Mouse (Mus musculus) G1E (cell line): ENCODE results near the gene Tent4a. TPM values are rescaled to one million over a fixed set of nuclear protein-coding genes. Genes with fewer than 3 reads are reported as not detected.
"Not testable (repeated sequence)": the region's sequence is repeated elsewhere in the genome, so short reads cannot be mapped to it uniquely, and the experiment has no call there.

Experiments
- ATAC-seq: 2 replicates; pipeline ENCODE4 v1.8.0; 2016; ENCODE audit warnings: mild to moderate bottlenecking; ENCODE audit not compliant: insufficient number of reproducible peaks, poor library complexity, low FRiP score, severe bottlenecking; ENCODE audit errors: extremely low read depth
- DNase-seq: peaks from one replicate; pipeline ENCODE4 v3.0.0; 2012; ENCODE audit warnings: low spot score
- H3K27me3 ChIP-seq: 2 replicates; pipeline ENCODE4 v1.6.1; 2012; ENCODE audit warnings: mild to moderate bottlenecking, low read length, inconsistent platforms; ENCODE audit not compliant: insufficient read depth
- H3K36me3 ChIP-seq: replicated peaks from 2 replicates; pipeline ENCODE3; 2012; ENCODE audit warnings: mild to moderate bottlenecking, inconsistent platforms
- H3K4me1 ChIP-seq: 2 replicates; pipeline ENCODE4 v1.6.1; 2012; ENCODE audit warnings: low read depth, low read length, inconsistent platforms, mixed read lengths; ENCODE audit not compliant: insufficient read depth
- H3K4me3 ChIP-seq: 2 replicates; pipeline ENCODE4 v1.5.1; 2012; ENCODE audit warnings: low read depth, mild to moderate bottlenecking, inconsistent platforms, low read length, moderate library complexity, mixed read lengths
- H3K9me3 ChIP-seq: replicated peaks from 2 replicates; pipeline ENCODE4 v1.6.1; 2012; ENCODE audit warnings: inconsistent platforms
- CTCF ChIP-seq: IDR thresholded peaks from 2 replicates; pipeline ENCODE4 v1.5.1; 2012; ENCODE audit warnings: low read depth, low read length, inconsistent platforms, mixed read lengths
- GATA1 ChIP-seq: IDR thresholded peaks from 2 replicates; pipeline ENCODE4 v1.6.1; 2012; ENCODE audit warnings: borderline replicate concordance, low read length, inconsistent platforms, mixed read lengths
- GATA2 ChIP-seq: IDR thresholded peaks from 2 replicates; pipeline ENCODE4 v1.6.1; 2012; ENCODE audit warnings: low read depth, low read length, inconsistent platforms, borderline replicate concordance
- POLR2AphosphoS5 ChIP-seq: IDR thresholded peaks from 2 replicates; pipeline ENCODE4 v1.6.1; 2012; ENCODE audit warnings: low read depth, low read length, inconsistent platforms; ENCODE audit not compliant: insufficient replicate concordance
- TAL1 ChIP-seq: conservative IDR thresholded peaks from 2 replicates; pipeline ENCODE4 v1.6.1; 2012; ENCODE audit warnings: low read depth, low read length, inconsistent platforms, mixed read lengths
- polyA plus RNA-seq: library from polyadenylated mRNA; stranded (reverse); fragments of >175 nt; gene quantifications from 2 replicates; pipeline ENCODE4 v1.2.3, GENCODE M21; 2012
- total RNA-seq, 2 experiments: library from RNA; stranded (forward) in 1 of 2; stranded (reverse) in 1 of 2; fragments of 200-1000 nt in 1 of 2; fragments of >200 nt in 1 of 2; fragmentation: Nextera tagmentation in 1 of 2; gene quantifications; 2 replicates each; pipeline ENCODE4 v1.2.3; 2014 to 2017

The Tent4a gene
- total and polyA plus RNA-seq, 3 experiments, result 8.0 to 9.9 (median 9.5) TPM

GRCm38 (mm10) chr13:69569201-69569600, 34.8 kb upstream of the Tent4a start:
- H3K9me3 ChIP-seq, result no peaks in the 10 kb centered on the region
- no peak for TF ChIP-seq TAL1
- no peak for TF ChIP-seq GATA2
- TF ChIP-seq GATA1, result no peak
- TF ChIP-seq CTCF, result no peak
- TF ChIP-seq POLR2AphosphoS5, result no peak
- ATAC-seq (no peak), DNase-seq (no peak)
- H3K4me3 ChIP-seq, result no peak overlapping the region
- H3K36me3 ChIP-seq, result peaks cover 3% of the 10 kb centered on the region
- H3K27me3 ChIP-seq, result no peaks in the 10 kb centered on the region
- H3K4me1 ChIP-seq, result 0 out of 2 replicates have a peak, but pooled peaks cover 2% of the 10 kb centered on the region

GRCm38 (mm10) chr13:69565401-69565800, 31.0 kb upstream of the Tent4a start:
- not testable (repeated sequence) for H3K27me3 ChIP-seq, H3K36me3 ChIP-seq, H3K9me3 ChIP-seq, H3K4me3 ChIP-seq, ATAC-seq, DNase-seq
- peaks cover 12% of the 10 kb centered on the region for H3K4me1 ChIP-seq

DNA sequence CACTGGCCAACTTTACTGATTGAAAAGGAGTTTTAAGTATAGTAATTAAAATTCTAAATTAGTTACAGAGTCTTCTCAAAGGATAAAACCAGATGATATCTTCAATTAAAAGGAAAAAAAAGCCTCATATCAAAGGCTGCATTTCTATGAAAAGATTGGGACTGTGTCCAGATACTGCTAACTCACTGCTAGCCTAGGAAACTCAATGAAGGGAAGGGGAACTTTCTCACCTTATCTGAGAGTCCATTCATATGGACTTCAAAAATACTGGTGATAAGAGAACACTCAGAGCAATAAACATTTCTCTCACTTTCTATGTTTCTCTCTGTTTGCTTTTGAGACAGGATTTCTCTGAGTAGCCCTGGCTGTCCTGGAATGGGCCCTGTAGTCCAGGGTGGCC, 30.2 kb upstream of the Tent4a start:
- no peak for TF ChIP-seq TAL1
- no peak for TF ChIP-seq GATA2
- TF ChIP-seq CTCF, result no peak
- TF ChIP-seq GATA1, result no peak
- TF ChIP-seq POLR2AphosphoS5, result no peak
- peak; percentile 51 for ATAC-seq
- DNase-seq, result no peak

GRCm38 (mm10) chr13:69563905-69564304, 29.5 kb upstream of the Tent4a start:
- TF ChIP-seq CTCF (no peak), GATA1 (no peak), GATA2 (no peak), POLR2AphosphoS5 (no peak), TAL1 (no peak)
- DNase-seq, result no peak
- peaks cover 16% of the 10 kb centered on the region for H3K4me1 ChIP-seq

More for the DNA sequence above, 30.2 kb upstream of the Tent4a start:
- H3K36me3 ChIP-seq, result no peaks in the 10 kb centered on the region
- no peak overlapping the region for H3K4me3 ChIP-seq
- H3K9me3 ChIP-seq, result no peaks in the 10 kb centered on the region
- peaks cover 15% of the 10 kb centered on the region for H3K4me1 ChIP-seq
- peaks cover 3% of the 10 kb centered on the region for H3K27me3 ChIP-seq

GRCm38 (mm10) chr13:69562654-69563574, 28.5 kb upstream of the Tent4a start:
- Histone ChIP-seq H3K36me3 (no peaks in the 10 kb centered on the region), H3K27me3 (peaks cover 3% of the 10 kb centered on the region), H3K9me3 (no peaks in the 10 kb centered on the region), H3K4me3 (no peak overlapping the region), H3K4me1 (peaks cover 16% of the 10 kb centered on the region)
- no peak for DNase-seq
- ATAC-seq, result no peak
- TF ChIP-seq CTCF (no peak), POLR2AphosphoS5 (no peak), GATA1 (no peak), TAL1 (no peak), GATA2 (no peak)

More at GRCm38 (mm10) chr13:69563905-69564304, 29.5 kb upstream of the Tent4a start:
- Histone ChIP-seq H3K9me3 (no peaks in the 10 kb centered on the region), H3K36me3 (no peaks in the 10 kb centered on the region), H3K4me3 (no peak overlapping the region), H3K27me3 (peaks cover 3% of the 10 kb centered on the region)
- no peak for ATAC-seq

DNA sequence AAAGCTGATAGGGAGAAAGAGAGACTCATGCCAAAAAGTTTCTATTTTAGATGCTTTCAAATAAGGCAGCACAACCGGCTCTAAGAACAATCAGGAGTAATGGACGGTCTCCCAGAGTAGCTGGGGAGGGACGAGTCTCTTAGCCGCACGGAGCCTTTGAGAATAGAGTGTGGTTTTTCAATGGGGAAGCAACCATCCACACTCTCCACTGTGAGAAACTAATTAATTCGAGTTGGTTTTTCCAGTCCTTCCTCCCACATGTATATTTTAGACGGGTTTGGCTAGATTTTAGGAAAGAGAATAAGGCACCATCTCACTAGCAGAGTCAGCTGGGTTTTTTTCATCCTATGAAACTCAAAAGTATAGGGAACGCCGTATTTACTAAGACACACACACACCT, 27.6 kb upstream of the Tent4a start:
- Histone ChIP-seq H3K4me3 (no peak overlapping the region), H3K27me3 (peaks cover 3% of the 10 kb centered on the region), H3K36me3 (no peaks in the 10 kb centered on the region), H3K4me1 (peaks cover 16% of the 10 kb centered on the region), H3K9me3 (no peaks in the 10 kb centered on the region)
- ATAC-seq, result no peak
- DNase-seq, result no peak
- TF ChIP-seq GATA2 (no peak), GATA1 (no peak), POLR2AphosphoS5 (no peak), CTCF (no peak), TAL1 (no peak)

- DNase-seq, result no peak
- Histone ChIP-seq H3K4me3 (no peak overlapping the region), H3K36me3 (no peaks in the 10 kb centered on the region), H3K27me3 (peaks cover 3% of the 10 kb centered on the region), H3K4me1 (peaks cover 20% of the 10 kb centered on the region), H3K9me3 (no peaks in the 10 kb centered on the region)
- ATAC-seq, result peak; percentile 45
- TF ChIP-seq TAL1 (no peak), GATA2 (no peak), GATA1 (no peak), CTCF (no peak), POLR2AphosphoS5 (no peak)
Observed at GRCm38 (mm10) chr13:69559291-69559961, 25.0 kb upstream of the Tent4a start.
